Mouse (Mus musculus) limb, embryonic 11.5 days (tissue): ENCODE measurements around the gene Tmc5. TPM values are rescaled to one million over a fixed set of nuclear protein-coding genes. Genes with fewer than 3 reads are reported as not detected.

ENCODE experiments used
- ATAC-seq: fragments of 200-750 bp; cut with Nextera tagmentation; 2 replicates; pipeline ENCODE4 v1.8.0; 2017; ENCODE audit warnings: low read depth; ENCODE audit not compliant: insufficient number of reproducible peaks, low FRiP score, low TSS enrichment
- DNase-seq: peaks from one replicate; pipeline ENCODE4 v3.0.0-alpha.2; 2015; ENCODE audit warnings: low spot score
- H3K27ac ChIP-seq: fragments of 300-500 bp; sonication (generic); replicated peaks from 2 replicates; pipeline ENCODE4 v1.5.1; 2014; ENCODE audit warnings: low read depth, mild to moderate bottlenecking, low read length
- H3K27me3 ChIP-seq: fragments of 300-500 bp; sonication (generic); 2 replicates; pipeline ENCODE4 v1.6.1; 2014; ENCODE audit warnings: mild to moderate bottlenecking, low read length, mixed read lengths; ENCODE audit not compliant: control insufficient read depth, insufficient read depth
- H3K36me3 ChIP-seq: fragments of 300-500 bp; sonication (generic); 2 replicates; pipeline ENCODE4 v1.6.1; 2014; ENCODE audit warnings: mild to moderate bottlenecking, low read length, moderate library complexity, mixed read lengths; ENCODE audit not compliant: control insufficient read depth, insufficient read depth
- H3K4me1 ChIP-seq: fragments of 300-500 bp; sonication (generic); 2 replicates; pipeline ENCODE4 v1.6.1; 2014; ENCODE audit warnings: low read length, mixed read lengths; ENCODE audit not compliant: control insufficient read depth, insufficient read depth
- H3K4me2 ChIP-seq: fragments of 300-500 bp; sonication (generic); 2 replicates; pipeline ENCODE4 v1.6.1; 2014; ENCODE audit warnings: low read depth, mild to moderate bottlenecking, moderate library complexity; ENCODE audit not compliant: severe bottlenecking
- H3K4me3 ChIP-seq: fragments of 300-500 bp; sonication (generic); 2 replicates; pipeline ENCODE4 v1.5.1; 2014; ENCODE audit warnings: low read depth, low read length
- H3K9ac ChIP-seq: fragments of 300-500 bp; sonication (generic); 2 replicates; pipeline ENCODE4 v1.6.1; 2014; ENCODE audit warnings: mild to moderate bottlenecking, low read length
- H3K9me3 ChIP-seq: fragments of 300-500 bp; sonication (generic); 2 replicates; pipeline ENCODE4 v1.6.1; 2016; ENCODE audit warnings: low read length; ENCODE audit not compliant: control insufficient read depth
- WGBS: fragments of 180-500 bp; shearing (Covaris S2); extraction: QIAGEN DNeasy Blood & Tissue Kit; methylation state at CpG from one replicate; pipeline ENCODE4 v1.1.7; 2014; 5-methylcytosine and 5-hydroxymethylcytosine counted together
- polyA plus RNA-seq: library from polyadenylated mRNA; unstranded; fragments of >200 nt; fragmentation: Nextera tagmentation; extraction: Ambion mirVana; gene quantifications from 2 replicates; pipeline ENCODE4 v1.2.1, GENCODE M21; 2014

The Tmc5 gene
- polyA plus RNA-seq, 1 experiment from 2014 or later: not detected

- Histone ChIP-seq H3K4me1 (no peaks in the 10 kb centered on the region), H3K9ac (no peak overlapping the region), H3K27me3 (no peaks in the 10 kb centered on the region), H3K4me3 (no peak overlapping the region), H3K4me2 (no peak overlapping the region), H3K9me3 (no peaks in the 10 kb centered on the region), H3K36me3 (peaks cover 11% of the 10 kb centered on the region; the same call in 1 of the 2 replicates), H3K27ac (no peak overlapping the region)
- no peak for DNase-seq
- no peak for ATAC-seq
- WGBS: 92% methylated on average over 9 of the region's 9 CpGs
Observed at GRCm38 (mm10) chr7:118723927-118724326, 126.8 kb downstream of the Tmc5 start.

Other genes with a start within 250 kb of the Tmc5 start
- gene Syt17, start 149.1 kb upstream of the Tmc5 start, polyA plus RNA-seq: 1.1 and 1.5 TPM in 2 replicates
- gene Itpripl2, start 105.3 kb upstream of the Tmc5 start, polyA plus RNA-seq: 1.3 TPM in 2 replicates
- gene Coq7, start 63.9 kb upstream of the Tmc5 start, polyA plus RNA-seq: 106 and 111 TPM in 2 replicates
- gene Tmc7, start 12.6 kb upstream of the Tmc5 start, polyA plus RNA-seq: 4.4 and 4.6 TPM in 2 replicates
- 67.0 and 74.3 TPM in 2 replicates for gene Gde1, start 108.5 kb downstream of the Tmc5 start, polyA plus RNA-seq
- gene Ccp110, start 115.3 kb downstream of the Tmc5 start, polyA plus RNA-seq: 19.2 and 20.3 TPM in 2 replicates
- gene Vps35l, start 142.9 kb downstream of the Tmc5 start, polyA plus RNA-seq: 66.2 and 69.8 TPM in 2 replicates